Mouse (Mus musculus) hindbrain, embryonic 10.5 days (tissue): ENCODE data around the gene Brinp2. TPM values are rescaled to one million over a fixed set of nuclear protein-coding genes. Genes with fewer than 3 reads are reported as not detected.

Experiments
- DNase-seq: peaks from one replicate; pipeline ENCODE4 v3.0.0-alpha.2; 2017; ENCODE audit warnings: low spot score
- H3K27ac ChIP-seq: fragments of 300-500 bp; sonication (generic); 2 replicates; pipeline ENCODE4 v1.5.1; 2016; ENCODE audit warnings: mild to moderate bottlenecking, moderate library complexity
- H3K27me3 ChIP-seq: fragments of 300-500 bp; sonication (generic); 2 replicates; pipeline ENCODE4 v1.6.1; 2016; ENCODE audit warnings: mild to moderate bottlenecking; ENCODE audit not compliant: poor library complexity, insufficient read depth, severe bottlenecking
- H3K36me3 ChIP-seq: fragments of 300-500 bp; sonication (generic); 2 replicates; pipeline ENCODE4 v1.6.1; 2016; ENCODE audit warnings: mild to moderate bottlenecking, moderate library complexity
- H3K4me1 ChIP-seq: fragments of 300-500 bp; sonication (generic); replicated peaks from 2 replicates; pipeline ENCODE4 v1.6.1; 2016; ENCODE audit warnings: mild to moderate bottlenecking
- H3K4me3 ChIP-seq: fragments of 300-500 bp; sonication (generic); 2 replicates; pipeline ENCODE4 v1.5.1; 2016; ENCODE audit warnings: mild to moderate bottlenecking, moderate library complexity
- H3K9me3 ChIP-seq: fragments of 300-500 bp; sonication (generic); 2 replicates; pipeline ENCODE4 v1.6.1; 2016; ENCODE audit warnings: mild to moderate bottlenecking, moderate library complexity
- WGBS: fragments of 180-500 bp; shearing (Covaris S2); methylation state at CpG from one replicate; pipeline ENCODE4 v1.1.7; 2016; 5-methylcytosine and 5-hydroxymethylcytosine counted together
- polyA plus RNA-seq: library from polyadenylated mRNA; unstranded; fragments of >200 nt; fragmentation: Nextera tagmentation; extraction: Ambion mirVana; gene quantifications from 2 replicates; pipeline ENCODE4 v1.2.1, GENCODE M21; 2016

Brinp2 gene
- polyA plus RNA-seq, 1 experiment from 2014 or later: 2.1 TPM

- H3K36me3 ChIP-seq: no peaks in the 10 kb centered on the region
- WGBS: 90% methylated on average over 2 of the region's 2 CpGs
- no peak overlapping the region for H3K27ac ChIP-seq
- H3K4me3 ChIP-seq: no peak overlapping the region
- 0 out of 2 replicates have a peak, but pooled peaks cover 5% of the 10 kb centered on the region for H3K4me1 ChIP-seq
- no peak for DNase-seq
- no peaks in the 10 kb centered on the region for H3K27me3 ChIP-seq
- no peaks in the 10 kb centered on the region for H3K9me3 ChIP-seq
These were observed 148.5 kb downstream of the Brinp2 start for GRCm38 (mm10) chr1:158207620-158208019.

- no peaks in the 10 kb centered on the region for H3K36me3 ChIP-seq
- no peak overlapping the region for H3K27ac ChIP-seq
- H3K9me3 ChIP-seq: no peaks in the 10 kb centered on the region
- no peaks in the 10 kb centered on the region for H3K27me3 ChIP-seq
- 43% methylated on average over 2 of the region's 2 CpGs for WGBS
- H3K4me1 ChIP-seq: 0 out of 2 replicates have a peak, but pooled peaks cover 5% of the 10 kb centered on the region
- no peak for DNase-seq
- no peak overlapping the region for H3K4me3 ChIP-seq
These were observed 153.2 kb downstream of the Brinp2 start for GRCm38 (mm10) chr1:158202932-158203331.

Other genes starting within 250 kb of the Brinp2 start
- 8.6 and 9.1 TPM in 2 replicates for gene Astn1, start 5.9 kb upstream of the Brinp2 start, polyA plus RNA-seq